Mouse (Mus musculus): ENCODE measurements around the gene Zic1.

DNA sequence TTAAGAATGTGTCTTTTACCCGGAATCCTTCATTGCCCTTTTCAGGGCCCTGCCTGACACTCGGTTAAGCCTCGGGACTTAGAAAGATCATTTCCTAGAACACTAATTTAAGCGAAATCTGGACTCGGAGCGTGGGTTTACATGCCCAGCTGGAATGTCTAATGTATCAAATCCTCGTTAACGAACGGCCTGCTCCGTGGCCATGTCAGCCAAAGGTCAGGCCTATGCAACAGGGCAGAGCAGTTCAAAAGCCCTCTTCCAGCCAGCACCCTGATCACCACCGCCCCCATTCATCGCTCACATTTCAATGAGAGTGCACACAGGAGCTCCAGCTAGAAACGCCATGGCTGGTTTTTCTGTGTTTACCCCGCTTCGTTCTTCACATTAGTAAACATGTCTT lies 12.8 kb downstream of the Zic1 start:
- no peak for TF ChIP-seq CTCF (IDR thresholded peaks at IDR 0.05; ENCODE audit: extremely low read depth, insufficient read length, insufficient replicate concordance, low read depth, low read length)
- no peak for TF ChIP-seq POLR2A (IDR thresholded peaks at IDR 0.05; ENCODE audit: low read depth, low read length)
